Mouse (Mus musculus) CH12.LX (cell line): ENCODE results near the gene Eef1akmt4. TPM values are rescaled to one million over a fixed set of nuclear protein-coding genes. Genes with fewer than 3 reads are reported as not detected.

Experiments used
- DNase-seq: peaks from one replicate; pipeline ENCODE4 v3.0.0-alpha.2; 2013; ENCODE audit errors: extremely low read depth
- H3K27ac ChIP-seq: 2 replicates; pipeline ENCODE4 v1.5.1; 2012; ENCODE audit warnings: low read depth, mild to moderate bottlenecking, control low read depth, moderate library complexity; ENCODE audit not compliant: insufficient read depth
- H3K27me3 ChIP-seq: replicated peaks from 2 replicates; pipeline ENCODE3; 2012; ENCODE audit warnings: inconsistent platforms
- H3K36me3 ChIP-seq, 2 experiments: replicated peaks in 1 of 2; 2 replicates each; pipeline versions ENCODE3 to v1.6.1; 2012; ENCODE audit warnings: inconsistent platforms in 1 of 2, low read length in 1 of 2, mild to moderate bottlenecking in 1 of 2, mixed read lengths in 1 of 2, moderate library complexity in 1 of 2; ENCODE audit not compliant: control insufficient read depth in 1 of 2, insufficient read depth in 1 of 2
- H3K4me1 ChIP-seq, 2 experiments: 2 replicates each; pipeline ENCODE4 v1.6.1; 2012; ENCODE audit warnings: inconsistent platforms in 1 of 2, moderate library complexity in 1 of 2; ENCODE audit not compliant: insufficient read depth in 2 of 2, control insufficient read depth in 1 of 2
- H3K4me2 ChIP-seq: 2 replicates; pipeline ENCODE4 v1.6.1; 2012; ENCODE audit warnings: low read depth, mild to moderate bottlenecking, control low read depth; ENCODE audit not compliant: poor library complexity, insufficient read depth, severe bottlenecking
- H3K4me3 ChIP-seq, 3 experiments: fragments of 150-350 bp in 1 of 3; sonication (generic) in 1 of 3; replicated peaks in 1 of 3; 2 replicates each; pipeline versions ENCODE3 to v1.5.1; 2011 to 2012; ENCODE audit warnings: low read depth in 2 of 3, low read length in 2 of 3, mild to moderate bottlenecking in 2 of 3, moderate library complexity in 2 of 3, control low read depth in 1 of 3, improper control_type of control experiment in 1 of 3, inconsistent platforms in 1 of 3, mixed read lengths in 1 of 3; ENCODE audit not compliant: poor library complexity in 1 of 3
- H3K79me2 ChIP-seq: replicated peaks from 2 replicates; pipeline ENCODE4 v1.6.1; 2012; ENCODE audit warnings: mild to moderate bottlenecking, moderate library complexity; ENCODE audit not compliant: control insufficient read depth, poor library complexity, insufficient read depth, severe bottlenecking; ENCODE audit errors: extremely low read depth
- H3K9ac ChIP-seq: 2 replicates; pipeline ENCODE4 v1.6.1; 2012; ENCODE audit warnings: low read depth, mild to moderate bottlenecking, control low read depth, moderate library complexity; ENCODE audit not compliant: insufficient read depth
- H3K9me3 ChIP-seq: replicated peaks from 2 replicates; pipeline ENCODE3; 2012; ENCODE audit warnings: low read length, inconsistent platforms, mixed read lengths
- CHD2 ChIP-seq: IDR thresholded peaks from 2 replicates; pipeline ENCODE4 v1.6.1; 2011; ENCODE audit warnings: low read length, improper control_type of control experiment
- EP300 ChIP-seq: IDR thresholded peaks from 2 replicates; pipeline ENCODE4 v1.6.1; 2011; ENCODE audit warnings: low read length, improper control_type of control experiment
- GABPA ChIP-seq: IDR thresholded peaks from 2 replicates; pipeline ENCODE4 v1.6.1; 2012; ENCODE audit warnings: low read depth, low read length, improper control_type of control experiment, inconsistent platforms; ENCODE audit not compliant: insufficient replicate concordance
- HCFC1 ChIP-seq: IDR thresholded peaks from 2 replicates; pipeline ENCODE4 v1.6.1; 2012; ENCODE audit warnings: low read depth, mild to moderate bottlenecking, inconsistent platforms, low read length, improper control_type of control experiment
- IRF4 ChIP-seq: IDR thresholded peaks from 2 replicates; pipeline ENCODE4 v1.6.1; 2014; ENCODE audit warnings: low read depth, mild to moderate bottlenecking, inconsistent platforms, low read length, improper control_type of control experiment
- JUN ChIP-seq: IDR thresholded peaks from 2 replicates; pipeline ENCODE4 v1.6.1; 2011; ENCODE audit warnings: low read depth, mild to moderate bottlenecking, low read length, improper control_type of control experiment, moderate library complexity; ENCODE audit not compliant: insufficient read depth
- JUND ChIP-seq: conservative IDR thresholded peaks from 2 replicates; pipeline ENCODE4 v1.6.1; 2011; ENCODE audit warnings: low read depth, low read length, improper control_type of control experiment
- KAT2A ChIP-seq: IDR thresholded peaks from 2 replicates; pipeline ENCODE4 v1.6.1; 2012; ENCODE audit warnings: low read length, improper control_type of control experiment, inconsistent platforms; ENCODE audit not compliant: insufficient replicate concordance
- MAZ ChIP-seq: IDR thresholded peaks from 2 replicates; pipeline ENCODE4 v1.6.1; 2012; ENCODE audit warnings: low read depth, mild to moderate bottlenecking, inconsistent platforms, low read length, improper control_type of control experiment, moderate library complexity
- MXI1 ChIP-seq: IDR thresholded peaks from 2 replicates; pipeline ENCODE4 v1.6.1; 2011; ENCODE audit warnings: mild to moderate bottlenecking, low read depth, low read length, improper control_type of control experiment
- MYC ChIP-seq: IDR thresholded peaks from 2 replicates; pipeline ENCODE4 v1.6.1; 2011; ENCODE audit warnings: low read depth, mild to moderate bottlenecking, improper control_type of control experiment, low read length
- NRF1 ChIP-seq: IDR thresholded peaks from 2 replicates; pipeline ENCODE4 v1.6.1; 2014; ENCODE audit warnings: low read depth, mild to moderate bottlenecking, inconsistent platforms, low read length, improper control_type of control experiment, moderate library complexity
- PAX5 ChIP-seq: IDR thresholded peaks from 2 replicates; pipeline ENCODE4 v1.6.1; 2012; ENCODE audit warnings: low read length, inconsistent platforms, mixed read lengths
- RAD21 ChIP-seq: IDR thresholded peaks from 2 replicates; pipeline ENCODE4 v1.6.1; 2011; ENCODE audit warnings: low read depth, mild to moderate bottlenecking, low read length, improper control_type of control experiment, moderate library complexity
- RCOR1 ChIP-seq: conservative IDR thresholded peaks from 2 replicates; pipeline ENCODE4 v1.6.1; 2012; ENCODE audit warnings: low read depth, mild to moderate bottlenecking, inconsistent platforms, low read length, improper control_type of control experiment
- SIN3A ChIP-seq: IDR thresholded peaks from 2 replicates; pipeline ENCODE4 v1.6.1; 2012; ENCODE audit warnings: low read length, improper control_type of control experiment, inconsistent platforms
- TBP ChIP-seq: conservative IDR thresholded peaks from 2 replicates; pipeline ENCODE4 v1.6.1; 2011; ENCODE audit warnings: low read depth, low read length, improper control_type of control experiment
- TCF12 ChIP-seq: IDR thresholded peaks from 2 replicates; pipeline ENCODE4 v1.6.1; 2014; ENCODE audit warnings: low read depth, mild to moderate bottlenecking, inconsistent platforms, low read length, improper control_type of control experiment
- UBTF ChIP-seq: IDR thresholded peaks from 2 replicates; pipeline ENCODE4 v1.6.1; 2012; ENCODE audit warnings: low read depth, mild to moderate bottlenecking, inconsistent platforms, low read length, improper control_type of control experiment, moderate library complexity
- USF1 ChIP-seq: IDR thresholded peaks from 2 replicates; pipeline ENCODE4 v1.6.1; 2014; ENCODE audit warnings: low read depth, mild to moderate bottlenecking, inconsistent platforms, low read length, improper control_type of control experiment
- USF2 ChIP-seq: conservative IDR thresholded peaks from 2 replicates; pipeline ENCODE4 v1.6.1; 2011; ENCODE audit warnings: low read depth, low read length, improper control_type of control experiment
- ZKSCAN1 ChIP-seq: IDR thresholded peaks from 2 replicates; pipeline ENCODE4 v1.6.1; 2012; ENCODE audit warnings: low read depth, inconsistent platforms, low read length, improper control_type of control experiment, borderline replicate concordance
- ZMIZ1 ChIP-seq: IDR thresholded peaks from 2 replicates; pipeline ENCODE4 v1.6.1; 2012; ENCODE audit warnings: low read depth, mild to moderate bottlenecking, inconsistent platforms, low read length, improper control_type of control experiment
- ZNF384 ChIP-seq: IDR thresholded peaks from 2 replicates; pipeline ENCODE4 v1.6.1; 2012; ENCODE audit warnings: low read depth, low read length, improper control_type of control experiment, inconsistent platforms
- dilution Hi-C: fragments of 300-500 bp; cut with MboI; formaldehyde crosslinking; loops from 2 replicates; pipeline ENCODE4 v1.14.3; 2020; ENCODE audit warnings: low sequenced_read_pairs; ENCODE audit not compliant: extremely low pct_unique_long_range_greater_than_20kb, extremely low pct_ligation_motif_present
- in situ Hi-C: fragments of 300-500 bp; cut with MboI; formaldehyde crosslinking; loops from 3 replicates; pipeline ENCODE4 v1.14.3; 2019; ENCODE audit warnings: low sequenced_read_pairs, low pct_ligation_motif_present, low pct_unique_long_range_greater_than_20kb, mixed read lengths
- polyA plus RNA-seq: library from polyadenylated mRNA; unstranded; fragments of >175 nt; gene quantifications from 2 replicates; pipeline ENCODE4 v1.2.1, GENCODE M21; 2012; ENCODE audit warnings: low read depth; ENCODE audit not compliant: insufficient read length
- total RNA-seq, 2 experiments: library from RNA; depleted of rRNA; stranded (reverse); fragments of 300-350 nt in 1 of 2; fragments of >200 nt in 1 of 2; gene quantifications; 2 replicates each; pipeline ENCODE4 v1.2.3; 2012 to 2014

Gene Eef1akmt4
- total and polyA plus RNA-seq, 3 experiments, result 50.7 to 82.8 (median 53.3) TPM

- no peak for TF ChIP-seq MAZ
- no peak for DNase-seq
- in situ Hi-C loops (no loop called here), dilution Hi-C loops (no loop called here)
- Histone ChIP-seq H3K9me3 (peaks cover 7% of the 10 kb centered on the region), H3K4me3 (peak overlapping the region in 1 of 3 experiments; percentile 25), H3K36me3 (no peaks in the 10 kb centered on the region), H3K27me3 (peaks cover 69% of the 10 kb centered on the region), H3K79me2 (no peaks in the 10 kb centered on the region), H3K4me2 (peak overlapping the region; percentile 73), H3K4me1 (peaks cover 0 to 11% of the 10 kb centered on the region in 2 experiments; a peak in 2 of 4 replicates), H3K9ac (no peak overlapping the region), H3K27ac (no peak overlapping the region)
Observed at GRCm38 (mm10) chr16:20589939-20590679, 21.3 kb upstream of the Eef1akmt4 start.

- in situ Hi-C loops, result no loop called here
- DNase-seq, result no peak
- H3K4me2 ChIP-seq, result no peak overlapping the region
- H3K27me3 ChIP-seq, result peaks cover 75% of the 10 kb centered on the region
- peaks cover 0 to 11% of the 10 kb centered on the region in 2 experiments; a peak in 2 of 4 replicates for H3K4me1 ChIP-seq
- no peak overlapping the region for H3K4me3 ChIP-seq
- no peaks in the 10 kb centered on the region for H3K79me2 ChIP-seq
- no peak overlapping the region for H3K27ac ChIP-seq
- H3K9ac ChIP-seq, result no peak overlapping the region
- no peaks in the 10 kb centered on the region for H3K36me3 ChIP-seq
- peaks cover 7% of the 10 kb centered on the region for H3K9me3 ChIP-seq
- dilution Hi-C loops, result no loop called here
- TF ChIP-seq ZKSCAN1 (no peak), JUND (no peak), MXI1 (no peak), MYC (no peak), CHD2 (no peak), TBP (no peak), RCOR1 (no peak), PAX5 (no peak), MAZ (no peak)
Observed at GRCm38 (mm10) chr16:20590680-20591038, 20.7 kb upstream of the Eef1akmt4 start.

- Histone ChIP-seq H3K79me2 (no peaks in the 10 kb centered on the region), H3K27ac (no peak overlapping the region), H3K4me1 (peaks cover 0 to 11% of the 10 kb centered on the region in 2 experiments; a peak in 2 of 4 replicates), H3K27me3 (peaks cover 79% of the 10 kb centered on the region), H3K9me3 (peaks cover 7% of the 10 kb centered on the region), H3K9ac (no peak overlapping the region), H3K36me3 (no peaks in the 10 kb centered on the region), H3K4me2 (no peak overlapping the region), H3K4me3 (no peak overlapping the region)
- TF ChIP-seq USF1 (no peak), RAD21 (no peak), SIN3A (no peak), EP300 (no peak), USF2 (no peak), HCFC1 (no peak), JUN (no peak), GABPA (no peak), MAZ (no peak), TCF12 (no peak), KAT2A (no peak), IRF4 (no peak), ZNF384 (no peak), UBTF (no peak), ZMIZ1 (no peak), TBP (no peak), NRF1 (no peak)
- dilution Hi-C loops, result no loop called here
- in situ Hi-C loops, result no loop called here
- no peak for DNase-seq
Observed at GRCm38 (mm10) chr16:20591076-20591705, 20.2 kb upstream of the Eef1akmt4 start.
